Mouse (Mus musculus): ENCODE measurements at regions not wholly inside any gene's neighbourhood (a gene's known extent, or its start where the extent isn't known, plus 50 kb on each side); places are given as distances from the start of the nearest gene placed in this dataset.

- TF ChIP-seq CTCF (IDR thresholded peaks at IDR 0.05 in 2 of 3, conservative IDR thresholded peaks at IDR 0.05 in 1 of 3; ENCODE audit: control insufficient read depth in 1 of 3, insufficient read depth in 1 of 3, low read depth in 2 of 3, low read length in 3 of 3, poor library complexity in 1 of 3, severe bottlenecking in 1 of 3) (no peak), TAL1 (IDR thresholded peaks at IDR 0.05; ENCODE audit: low read length) (no peak)
These were observed 289.0 kb downstream of the Pla2g4a start for GRCm38 (mm10) chr1:149672117-149672516.

Measured in MEL (cell line).